Mouse (Mus musculus): Measurements from ENCODE around the gene Grid1.

The Grid1 gene

GRCm38 (mm10) chr14:35404249-35404908, 584.5 kb downstream of the Grid1 start:
- no peak for DNase-seq (ENCODE audit: low read depth, low spot score)

GRCm38 (mm10) chr14:35430259-35430658, 610.4 kb downstream of the Grid1 start:
- DNase-seq (ENCODE audit: low read depth, low spot score): no peak

- DNase-seq (ENCODE audit: low read depth, low spot score): no peak
Observed at GRCm38 (mm10) chr14:35453702-35454101, 633.8 kb downstream of the Grid1 start.

GRCm38 (mm10) chr14:35468254-35468653, 648.3 kb downstream of the Grid1 start:
- no peak for DNase-seq (ENCODE audit: low read depth, low spot score)

GRCm38 (mm10) chr14:35486017-35486416, 666.1 kb downstream of the Grid1 start:
- DNase-seq (ENCODE audit: low read depth, low spot score): no peak

- DNase-seq (ENCODE audit: low read depth, low spot score): no peak
Observed at GRCm38 (mm10) chr14:35502324-35502723, 682.4 kb downstream of the Grid1 start.

GRCm38 (mm10) chr14:35519402-35519801, 699.5 kb downstream of the Grid1 start:
- no peak for DNase-seq (ENCODE audit: low read depth, low spot score)

GRCm38 (mm10) chr14:35538835-35539234, 718.9 kb downstream of the Grid1 start:
- DNase-seq (ENCODE audit: low read depth, low spot score): no peak

- no peak for DNase-seq (ENCODE audit: low read depth, low spot score)
Observed at GRCm38 (mm10) chr14:35541254-35541991, 721.5 kb downstream of the Grid1 start.

- DNase-seq (ENCODE audit: low read depth, low spot score): no peak
Observed at GRCm38 (mm10) chr14:35541992-35542380, 722.1 kb downstream of the Grid1 start.

- no peak for DNase-seq (ENCODE audit: low read depth, low spot score)
Observed at GRCm38 (mm10) chr14:35554288-35554687, 734.4 kb downstream of the Grid1 start.

- DNase-seq (ENCODE audit: low read depth, low spot score): no peak
Observed at GRCm38 (mm10) chr14:35561244-35561893, 741.5 kb downstream of the Grid1 start.

- no peak for DNase-seq (ENCODE audit: low read depth, low spot score)
Observed at GRCm38 (mm10) chr14:35572991-35573502, 753.1 kb downstream of the Grid1 start.

- no peak for DNase-seq (ENCODE audit: low read depth, low spot score)
Observed at GRCm38 (mm10) chr14:35574489-35574888, 754.6 kb downstream of the Grid1 start.

- DNase-seq (ENCODE audit: low read depth, low spot score): no peak
Observed at GRCm38 (mm10) chr14:35575285-35575684, 755.4 kb downstream of the Grid1 start.

GRCm38 (mm10) chr14:35625749-35626148, 805.8 kb downstream of the Grid1 start:
- no peak for DNase-seq (ENCODE audit: low read depth, low spot score)

Measured in skeletal muscle tissue, adult 2 months (tissue).